Mouse (Mus musculus): ENCODE data around the gene Tarsl2.
A peak's percentile ranks its signal among the peaks of the same experiment; 100 is the strongest.

The Tarsl2 gene

GRCm38 (mm10) chr7:65735261-65735660, 90.6 kb downstream of the Tarsl2 start:
- DNase-seq (ENCODE audit: low read depth, low spot score): no peak

GRCm38 (mm10) chr7:65737286-65738040, 92.8 kb downstream of the Tarsl2 start:
- peak; percentile 7 for DNase-seq (ENCODE audit: low read depth, low spot score)

Measured in forelimb bud, embryonic 11.5 days (tissue).